9 mouse cellular contexts compared by ENCODE assay signal in genomic region chr4:120667555-120667954, GRCm38 (mm10). TPM values are rescaled to one million over a fixed set of nuclear protein-coding genes. Genes with fewer than 3 reads are reported as not detected.
DNase-seq lines count a peak whose midpoint lies in the region; ATAC-seq and TF ChIP-seq lines count a peak whose summit lies in the region.
"Had no signal": no experiment of that assay in that cellular context is flagged by ENCODE, and none has a peak within 500 bp of the region (broad histone marks: within the 10 kb centered on the region; RNA-seq: fewer than 3 reads in every experiment).

No protein-coding gene starts in this region.

- H3K9me3 ChIP-seq in heart, postnatal 0 days (replicated peaks; ENCODE audit: control insufficient read depth, low read length) = no peaks in the 10 kb centered on the region; the same call in 1 of the 2 replicates
- H3K9me3 ChIP-seq in hindbrain, embryonic 14.5 days (ENCODE audit: control insufficient read depth, low read length) = no peaks in the 10 kb centered on the region
- H3K9me3 ChIP-seq in midbrain, embryonic 13.5 days = no peaks in the 10 kb centered on the region

- H3K4me3 ChIP-seq in heart, postnatal 0 days (ENCODE audit: low read depth, low read length) = peak overlapping the region; percentile 84
- peak overlapping the region; percentile 62 for H3K4me3 ChIP-seq in brown adipose tissue, adult 24 weeks (ENCODE audit: insufficient read depth, low read depth, low read length)
- peak overlapping the region; percentile 50 for H3K4me3 ChIP-seq in hindbrain, embryonic 14.5 days (replicated peaks; ENCODE audit: low read length)
- peak overlapping the region; percentile 51 for H3K4me3 ChIP-seq in midbrain, embryonic 13.5 days (replicated peaks)

- peak overlapping the region; percentile 92 for H3K9ac ChIP-seq in heart, postnatal 0 days (replicated peaks; ENCODE audit: low read depth, low read length)
- H3K9ac ChIP-seq in hindbrain, embryonic 14.5 days = peak overlapping the region; percentile 58; the same call in 1 of the 2 replicates
- H3K9ac ChIP-seq in midbrain, embryonic 13.5 days (replicated peaks) = peak overlapping the region; percentile 65; the same call in 1 of the 2 replicates

- DNase-seq in heart, postnatal 0 days (ENCODE audit: low spot score) = peak; percentile 11
- DNase-seq in heart, postnatal 36 days = no peak
- DNase-seq in hindbrain, embryonic 14.5 days (ENCODE audit: low spot score) = no peak
- no peak for DNase-seq in spleen, postnatal 36 days (ENCODE audit: low spot score in 2 of 2)
- no peak for DNase-seq in cerebellum, adult 11-12 months
- no peak for DNase-seq in gastrocnemius, postnatal 4 days (ENCODE audit: low spot score in 2 of 2)

- peaks cover 13% of the 10 kb centered on the region; the same call in 1 of the 2 replicates for H3K4me1 ChIP-seq in heart, postnatal 0 days (ENCODE audit: control insufficient read depth, insufficient read depth)
- H3K4me1 ChIP-seq in brown adipose tissue, adult 24 weeks (ENCODE audit: control insufficient read depth, insufficient read depth, insufficient read length, low read length) = no peaks in the 10 kb centered on the region
- H3K4me1 ChIP-seq in hindbrain, embryonic 14.5 days (replicated peaks; ENCODE audit: control insufficient read depth, insufficient read depth, low read length) = peaks cover 10% of the 10 kb centered on the region
- peaks cover 22% of the 10 kb centered on the region for H3K4me1 ChIP-seq in midbrain, embryonic 13.5 days (replicated peaks)

- WGBS in heart, postnatal 0 days = 13% methylated on average over 10 of the region's 10 CpGs
- WGBS in hindbrain, embryonic 14.5 days = 15% methylated on average over 10 of the region's 10 CpGs
- 14% methylated on average over 10 of the region's 10 CpGs for WGBS in midbrain, embryonic 13.5 days

- TF ChIP-seq CTCF in heart, postnatal 0 days (IDR thresholded peaks at IDR 0.05; ENCODE audit: low read depth) = no peak

- ATAC-seq in heart, postnatal 0 days (ENCODE audit: insufficient read depth, low read depth) = no peak
- ATAC-seq in hindbrain, embryonic 14.5 days (ENCODE audit: low FRiP score) = no peak
- no peak for ATAC-seq in midbrain, embryonic 13.5 days
- ATAC-seq: Patski had no signal

- intact Hi-C loops in heart, postnatal 36 days (cut with DNase I) = loop anchor here (1.0 to 2.0 kb wide), 2 partner anchors 51 to 78 kb away; no protein-coding TSS in a partner anchor

- H3K4me2 ChIP-seq in heart, postnatal 0 days (ENCODE audit: low read depth, low read length) = peak overlapping the region; percentile 100
- peak overlapping the region; percentile 99 for H3K4me2 ChIP-seq in hindbrain, embryonic 14.5 days (replicated peaks)
- H3K4me2 ChIP-seq in midbrain, embryonic 13.5 days (replicated peaks) = peak overlapping the region; percentile 94

- TF ChIP-seq EP300 in heart, postnatal 0 days (IDR thresholded peaks at IDR 0.05; ENCODE audit: low read depth) = no peak

- no peaks in the 10 kb centered on the region for H3K27me3 ChIP-seq in heart, postnatal 0 days (ENCODE audit: control insufficient read depth, insufficient read depth, low read length)
- peaks cover 25% of the 10 kb centered on the region for H3K27me3 ChIP-seq in hindbrain, embryonic 14.5 days (ENCODE audit: control insufficient read depth, insufficient read depth, low read length)
- peaks cover 51% of the 10 kb centered on the region for H3K27me3 ChIP-seq in midbrain, embryonic 13.5 days

- H3K36me3 ChIP-seq in heart, postnatal 0 days (replicated peaks; ENCODE audit: control insufficient read depth, insufficient read depth, low read length) = no peaks in the 10 kb centered on the region
- H3K36me3 ChIP-seq in hindbrain, embryonic 14.5 days (replicated peaks; ENCODE audit: control insufficient read depth, insufficient read depth) = no peaks in the 10 kb centered on the region
- no peaks in the 10 kb centered on the region for H3K36me3 ChIP-seq in midbrain, embryonic 13.5 days

- peak overlapping the region; percentile 93 for H3K27ac ChIP-seq in heart, postnatal 0 days (ENCODE audit: low read depth)
- H3K27ac ChIP-seq in brown adipose tissue, adult 24 weeks (replicated peaks; ENCODE audit: low read depth, low read length) = no peak overlapping the region
- no peak overlapping the region for H3K27ac ChIP-seq in hindbrain, embryonic 14.5 days
- no peak overlapping the region for H3K27ac ChIP-seq in midbrain, embryonic 13.5 days

RNA-seq across cellular contexts. Expression of gene Cited4, which starts 1.2 kb away (rescaled TPM):
- total RNA-seq in heart, postnatal 0 days (2014; rRNA removed; ENCODE audit: low replicate concordance) = 106 and 123 TPM in 2 replicates
- polyA plus RNA-seq in heart, postnatal 0 days (2015; fragmentation: Nextera tagmentation; extraction: Ambion mirVana) = 51.0 and 74.0 TPM in 2 replicates
- 10 to 100 TPM; 26.9 to 36.2 TPM for total RNA-seq in heart, postnatal 36 days (2021)
- polyA plus RNA-seq in brown adipose tissue, adult 24 weeks (2012; ENCODE audit: insufficient read depth, insufficient read length, missing spikeins) = not detected in 2 replicates
- 0.72 and 1.9 TPM in 2 replicates for polyA plus RNA-seq in hindbrain, embryonic 14.5 days (2014; fragmentation: Nextera tagmentation; extraction: Ambion mirVana)
- 0.37 and 0.92 TPM in 2 replicates for polyA plus RNA-seq in midbrain, embryonic 13.5 days (2015; fragmentation: Nextera tagmentation; extraction: Ambion mirVana)
- total RNA-seq in gastrocnemius, postnatal 4 days (2021) = 10 to 100 TPM; 12.4 to 14.6 TPM

Comparison
In these comparisons a context has a peak if more than half of its experiments do, and no peak if none do; other contexts are left out.
1. RNA of gene Cited4, which starts 1.2 kb away (polyA plus RNA-seq): 51.0 to 74.0 TPM in heart, postnatal 0 days; 0.72 to 1.9 TPM in hindbrain, embryonic 14.5 days, 0.37 to 0.92 TPM in midbrain, embryonic 13.5 days and not detected in brown adipose tissue, adult 24 weeks; every median in the first group is over 10 times any median in the second.
2. Peak in every context shown above with its lines, with median percentiles within 50 percentile points of each other: H3K4me2 ChIP-seq, H3K4me3 ChIP-seq and H3K9ac ChIP-seq.